ENCODE assay signal across 20 mouse cellular contexts in genomic region chr8:9342593-9342992, GRCm38 (mm10).
"Had no signal": no experiment of that assay in that cellular context is flagged by ENCODE, and none has a peak within 500 bp of the region (broad histone marks: within the 10 kb centered on the region; RNA-seq: fewer than 3 reads in every experiment).

No protein-coding gene starts in this region.

- H3K36me3 ChIP-seq: limb, embryonic 12.5 days; limb, embryonic 15.5 days; midbrain, embryonic 12.5 days; neural tube, embryonic 13.5 days; stomach, embryonic 15.5 days had no signal

- H3K4me3 ChIP-seq: limb, embryonic 12.5 days; limb, embryonic 15.5 days; midbrain, embryonic 12.5 days; myocyte; neural tube, embryonic 13.5 days; stomach, embryonic 15.5 days had no signal

- H3K4me2 ChIP-seq: limb, embryonic 12.5 days; limb, embryonic 15.5 days; liver, embryonic 11.5 days; lung, embryonic 14.5 days; midbrain, embryonic 12.5 days; neural tube, embryonic 13.5 days; stomach, embryonic 15.5 days had no signal

- H3K27me3 ChIP-seq: limb, embryonic 12.5 days; limb, embryonic 15.5 days; midbrain, embryonic 12.5 days; neural tube, embryonic 13.5 days; stomach, embryonic 15.5 days had no signal

- H3K9ac ChIP-seq: limb, embryonic 12.5 days; limb, embryonic 15.5 days; liver, embryonic 14.5 days; liver, postnatal 0 days; lung, embryonic 14.5 days; midbrain, embryonic 12.5 days; neural tube, embryonic 13.5 days; stomach, embryonic 15.5 days had no signal

- ATAC-seq: liver, postnatal 0 days; lung, postnatal 0 days; midbrain, embryonic 16.5 days had no signal

- DNase-seq: kidney, postnatal 14 days; kidney, postnatal 4 days; left cerebral cortex, postnatal 4 days; liver, postnatal 0 days; retina, postnatal 1 day; right cerebral cortex, postnatal 25 days; spleen, adult 18-20 months; thymus, postnatal 25 days had no signal

- H3K9me3 ChIP-seq: limb, embryonic 12.5 days; limb, embryonic 15.5 days; midbrain, embryonic 12.5 days; neural tube, embryonic 13.5 days; stomach, embryonic 15.5 days had no signal

- H3K27ac ChIP-seq: limb, embryonic 12.5 days; limb, embryonic 15.5 days; liver, embryonic 14.5 days; macrophage; midbrain, embryonic 12.5 days; neural tube, embryonic 13.5 days; stomach, embryonic 15.5 days had no signal

- H3K4me1 ChIP-seq: limb, embryonic 12.5 days; limb, embryonic 15.5 days; stomach, embryonic 15.5 days had no signal
